Mouse (Mus musculus) left cerebral cortex, adult 9 months (tissue): ENCODE measurements around the gene Ptbp1.
A peak's percentile ranks its signal among the peaks of the same experiment; 100 is the strongest.

Source experiments
- DNase-seq, 2 experiments: peaks; one replicate each; pipeline ENCODE4 v3.0.0; 2022; ENCODE audit warnings: low spot score in 2 of 2

Ptbp1 gene

DNA sequence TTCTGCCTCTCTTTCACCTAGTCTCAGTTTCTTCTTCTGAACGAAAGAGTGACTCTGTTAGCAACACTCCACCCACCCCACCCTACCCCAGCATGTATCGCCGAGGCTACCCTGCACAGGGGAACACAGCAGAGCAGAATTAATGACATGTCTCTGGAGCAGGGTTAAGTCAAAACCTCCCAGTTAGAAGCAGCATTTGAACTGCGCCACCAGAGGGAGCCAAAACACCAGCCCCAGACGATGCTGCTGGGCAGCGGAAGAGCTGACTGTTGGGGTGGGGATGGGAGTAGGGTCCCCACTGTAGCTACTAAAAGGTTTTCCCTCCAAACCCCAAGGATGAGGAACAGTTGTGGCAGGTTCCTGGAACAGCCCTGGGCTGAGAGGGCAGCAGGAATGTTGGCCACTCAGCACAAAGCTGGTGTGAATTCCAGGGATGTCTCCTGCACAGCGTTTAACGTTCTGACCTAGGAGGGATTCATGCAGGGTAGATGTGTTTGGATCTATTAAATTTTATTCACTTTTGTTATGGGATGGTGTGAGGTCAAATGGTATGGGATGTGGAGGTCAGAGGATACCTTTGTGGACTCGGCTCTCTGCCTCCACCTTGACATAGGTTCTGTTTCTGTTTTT lies 19.3 kb upstream of the Ptbp1 start:
- peak in 1 of 2 experiments; percentile 64 for DNase-seq

DNA sequence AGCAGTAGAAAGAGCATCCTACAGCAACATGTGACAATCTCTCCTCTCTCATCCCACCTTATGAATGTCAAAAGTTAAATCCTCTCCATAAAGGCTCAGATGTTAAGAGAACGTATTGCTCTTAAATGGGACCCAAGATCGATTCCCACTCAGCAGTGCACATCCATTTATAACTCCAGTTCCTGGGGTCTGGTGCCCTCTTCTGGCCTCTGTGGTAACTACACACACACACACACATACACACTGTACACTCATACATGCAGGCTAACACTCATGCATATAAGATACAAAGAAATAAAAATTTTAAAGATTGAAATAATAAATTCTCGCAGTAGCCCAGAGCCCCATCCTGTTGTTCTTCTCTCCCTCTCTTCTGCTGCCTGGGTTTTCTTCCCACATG lies 17.3 kb upstream of the Ptbp1 start:
- DNase-seq, result no peak

DNA sequence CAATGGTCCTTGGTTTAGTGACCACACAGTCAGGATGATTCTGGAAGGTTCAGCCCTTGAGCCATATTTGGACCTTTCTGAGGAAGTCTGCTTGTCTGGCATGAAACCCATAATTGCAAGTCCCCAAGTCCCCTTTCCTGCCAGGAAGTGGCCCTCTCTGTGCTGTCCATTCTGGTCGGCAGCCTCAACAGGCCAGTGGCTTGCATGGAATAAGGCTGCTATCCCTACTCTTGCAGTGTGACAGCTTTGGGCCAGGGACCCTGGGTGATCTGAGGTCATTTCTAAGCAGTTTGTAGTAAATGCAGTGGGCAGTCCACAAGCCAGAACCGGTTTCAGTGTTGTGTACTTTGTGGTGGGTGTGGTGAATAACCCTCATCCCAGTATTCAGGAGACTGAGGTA lies 16.1 kb upstream of the Ptbp1 start:
- no peak for DNase-seq

DNA sequence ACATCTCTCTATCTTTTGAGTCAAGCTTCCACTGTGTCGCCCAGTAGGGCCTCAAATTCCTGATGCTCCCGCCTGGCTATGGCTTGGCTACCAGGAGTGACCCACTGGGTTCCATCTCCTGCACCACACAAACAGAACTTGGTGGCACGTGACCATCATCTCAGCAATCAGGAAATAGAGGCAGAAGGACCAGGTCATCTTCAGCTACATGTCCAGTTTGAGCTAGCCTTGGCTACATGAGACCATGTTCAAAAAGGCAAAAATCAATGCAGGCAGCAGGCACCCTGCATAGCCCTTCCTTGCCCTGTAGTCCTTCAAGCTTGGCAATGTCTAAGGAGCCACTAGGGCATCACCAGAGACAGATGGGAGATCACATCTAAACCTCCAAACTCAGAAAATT lies 14.1 kb upstream of the Ptbp1 start:
- no peak for DNase-seq

DNA sequence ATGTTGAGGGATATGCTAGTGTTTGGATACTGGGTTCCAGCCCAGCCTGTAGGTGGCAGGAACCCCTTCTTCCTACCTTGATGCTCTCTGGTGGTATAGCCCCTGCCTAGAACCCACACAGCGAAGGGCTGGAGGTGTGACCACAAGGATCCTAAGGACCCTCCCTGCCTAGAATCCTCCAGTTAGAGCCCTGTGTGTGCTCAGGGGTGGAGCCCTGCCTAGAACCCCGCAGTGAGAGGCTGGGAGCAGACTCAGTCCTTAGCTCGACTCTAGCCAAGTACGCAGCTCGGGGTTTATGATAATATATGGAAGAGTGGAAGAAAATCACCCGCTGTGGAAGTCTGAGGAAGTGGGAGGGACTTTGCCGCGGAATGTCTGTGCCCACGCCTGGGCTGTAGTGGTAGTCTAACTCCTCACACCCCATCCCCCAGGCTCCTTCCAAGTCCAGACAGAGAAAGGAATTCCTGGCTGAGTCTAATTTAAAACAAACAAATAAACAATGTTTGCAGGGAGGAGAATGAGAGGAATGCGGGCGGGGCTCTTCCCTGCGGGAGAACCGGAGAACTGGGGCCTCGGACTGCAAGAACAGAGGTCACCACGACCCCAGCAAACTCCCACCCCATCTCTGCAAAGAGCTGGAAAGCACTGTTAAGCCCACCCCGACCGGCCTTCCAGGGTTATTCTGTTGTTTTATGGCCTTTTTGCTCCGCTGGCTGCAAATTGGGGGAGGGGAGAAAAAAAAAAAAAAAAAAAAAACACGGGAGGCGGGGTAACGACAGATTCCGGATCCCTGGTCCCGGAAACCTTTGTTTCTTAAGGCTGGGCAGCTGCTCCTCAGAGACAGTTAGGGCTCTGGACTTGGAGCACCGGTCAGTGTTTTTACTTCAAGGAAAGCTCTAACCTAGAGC lies 13.3 kb upstream of the Ptbp1 start:
- peak; percentile 60 to 83 for DNase-seq

DNA sequence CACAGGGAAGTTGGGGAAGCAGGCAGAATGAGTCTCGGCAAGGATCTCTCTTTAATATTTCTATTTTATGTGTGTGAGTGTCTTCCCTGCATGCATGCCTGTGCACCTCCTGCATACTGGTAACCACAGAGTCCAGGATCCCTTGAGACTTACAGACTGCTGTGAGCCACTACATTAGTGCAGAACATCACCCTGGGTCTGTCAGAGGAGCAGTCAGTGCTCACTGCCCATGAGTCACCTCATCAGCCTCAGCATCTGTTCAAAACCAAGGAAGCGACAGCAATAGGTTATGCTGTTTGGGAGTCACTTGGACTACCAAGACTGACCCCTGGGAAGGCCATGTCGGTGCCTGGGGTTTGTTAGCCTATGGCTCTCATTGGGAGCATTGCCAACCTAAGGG lies 11.9 kb upstream of the Ptbp1 start:
- no peak for DNase-seq

DNA sequence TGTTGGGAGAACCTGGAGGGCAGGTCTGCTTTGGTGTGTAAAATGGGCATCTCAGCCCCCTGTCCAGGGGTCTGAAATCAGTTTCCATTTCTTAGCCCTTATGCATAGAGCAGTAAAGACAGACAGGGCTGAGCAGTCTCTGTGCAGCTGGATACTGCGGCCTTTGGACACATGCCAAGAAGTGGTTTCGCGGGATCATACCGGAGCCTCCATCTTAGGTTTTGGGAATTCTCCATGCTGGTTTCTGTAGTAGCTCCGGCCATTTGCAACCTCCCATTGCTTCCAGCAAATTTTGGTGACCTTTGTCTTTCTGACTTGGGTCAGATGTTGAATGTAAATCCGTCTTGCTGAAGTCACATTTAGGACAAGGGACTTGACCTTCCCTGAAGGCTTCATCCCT lies 10.8 kb upstream of the Ptbp1 start:
- no peak for DNase-seq

DNA sequence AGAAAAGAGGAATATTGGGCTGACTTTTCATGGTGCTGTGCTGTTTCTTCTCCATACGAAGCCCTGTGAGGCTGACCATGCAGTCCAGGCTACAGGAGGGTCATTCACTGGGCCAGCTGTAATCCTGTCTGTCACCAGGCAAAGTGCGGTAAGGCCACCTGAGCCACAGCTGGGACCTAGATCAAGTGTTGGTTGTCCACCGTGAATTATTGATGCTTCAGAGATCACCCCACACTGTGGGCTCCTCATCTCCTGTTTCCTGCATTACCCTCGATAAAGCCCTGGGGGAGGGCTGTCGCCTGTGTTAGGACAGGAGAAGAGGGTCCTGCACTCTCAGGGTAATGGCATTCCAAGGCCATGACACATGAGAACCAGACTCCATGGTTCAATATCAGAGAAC lies 7.7 kb upstream of the Ptbp1 start:
- DNase-seq, result no peak

DNA sequence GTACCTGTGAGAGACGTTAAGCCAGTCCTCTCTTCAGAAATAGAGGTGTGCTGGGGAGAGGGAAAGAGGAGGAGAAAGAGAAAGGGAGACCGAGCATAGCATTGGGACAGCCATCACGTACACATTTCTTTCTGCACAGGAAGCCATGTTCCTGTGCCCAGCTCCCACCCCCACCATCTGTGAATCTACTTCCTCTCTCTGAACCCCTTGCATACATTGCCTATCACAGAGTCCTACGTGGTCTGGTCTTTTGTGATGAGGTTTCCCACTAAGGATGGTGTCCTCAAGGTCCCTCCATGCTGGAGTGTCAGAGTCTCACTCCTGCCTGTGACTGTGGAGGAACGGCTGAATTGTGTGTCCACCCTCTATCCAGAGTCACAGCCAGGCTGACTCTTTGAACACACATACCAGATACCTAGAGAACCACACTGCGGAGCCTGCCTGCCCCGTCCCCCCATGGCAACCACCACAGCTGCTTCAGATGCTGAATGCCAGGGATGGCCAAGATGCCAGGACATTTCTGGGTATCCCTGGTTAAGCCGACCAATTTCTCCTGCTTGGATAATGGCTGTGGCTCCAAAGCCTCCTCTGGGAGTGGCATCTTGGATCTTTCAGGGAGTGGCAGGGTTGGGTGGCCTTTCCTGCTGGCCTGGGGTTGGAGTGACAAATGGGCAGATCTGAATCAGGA lies 4.1 kb upstream of the Ptbp1 start:
- DNase-seq, result no peak

DNA sequence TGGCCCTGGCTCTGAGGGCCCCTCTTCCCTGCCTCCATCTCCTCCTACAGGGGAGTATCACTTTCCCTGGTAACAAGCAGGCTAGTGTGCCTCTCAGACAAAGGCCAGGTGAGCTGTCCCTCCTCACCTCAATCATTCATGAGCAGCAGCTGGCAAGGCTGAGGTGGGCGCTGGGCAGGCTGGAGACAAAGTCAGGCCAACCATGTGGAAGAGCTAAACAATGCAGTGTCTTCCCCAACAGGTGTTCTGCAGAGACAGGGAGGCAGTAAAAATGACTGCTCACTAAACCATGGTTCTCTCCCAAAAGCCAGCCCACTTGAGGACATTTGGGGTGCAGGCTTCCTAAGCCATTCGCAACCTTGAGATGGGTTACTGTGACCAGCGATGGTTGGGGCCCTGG lies 2.6 kb upstream of the Ptbp1 start:
- no peak for DNase-seq

DNA sequence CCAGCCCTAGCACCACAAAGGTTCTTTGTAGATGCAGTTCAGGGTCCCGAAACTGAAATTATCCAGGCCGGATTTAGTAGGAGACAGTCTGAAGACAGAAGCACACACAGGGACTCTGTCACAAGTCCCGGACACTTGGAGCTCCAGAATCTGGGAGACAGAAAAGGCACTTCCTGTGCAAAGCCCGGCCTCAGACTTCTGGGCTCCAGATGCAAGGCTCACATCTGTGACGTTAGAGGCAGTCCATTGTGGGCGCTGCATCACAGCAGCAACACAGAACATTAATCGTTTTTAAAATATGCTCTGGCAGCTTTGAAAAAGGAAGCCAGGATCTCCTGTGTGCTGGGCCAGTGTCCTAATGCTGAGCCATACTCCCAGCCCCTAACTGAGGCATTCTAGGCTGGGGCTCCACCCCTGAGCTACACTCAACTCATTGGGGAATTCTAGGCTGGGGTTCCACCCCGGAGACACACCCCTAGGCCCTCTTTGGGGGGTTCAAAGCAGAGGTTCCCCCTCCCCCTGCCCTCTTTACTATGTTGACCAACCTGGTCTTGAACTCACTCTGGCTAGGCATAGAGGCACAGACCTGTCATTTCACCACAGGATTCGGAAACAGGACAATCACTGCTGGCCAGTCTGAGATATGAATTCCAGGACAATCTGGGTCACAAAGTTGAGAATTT lies 2.0 kb upstream of the Ptbp1 start:
- no peak for DNase-seq

DNA sequence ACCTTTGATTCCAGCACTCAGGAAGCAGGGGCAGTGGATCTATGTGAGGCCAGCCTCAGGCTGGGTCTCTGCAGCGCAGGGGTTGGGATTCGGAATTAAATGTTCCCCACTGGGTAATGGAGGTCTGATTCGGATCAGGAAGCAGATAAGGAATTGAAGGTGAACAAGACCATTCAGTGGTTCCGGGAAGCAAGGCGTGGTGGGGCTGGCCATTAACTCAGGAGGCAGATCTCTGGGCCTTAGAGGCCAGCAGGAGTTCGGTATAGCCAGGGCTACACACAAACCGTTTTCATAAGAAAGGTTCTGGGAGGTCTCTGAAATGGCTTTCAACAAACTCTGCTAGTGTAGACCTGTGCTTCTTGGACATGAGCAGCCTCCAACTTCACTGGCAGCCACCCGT lies 1.4 kb upstream of the Ptbp1 start:
- no peak for DNase-seq

DNA sequence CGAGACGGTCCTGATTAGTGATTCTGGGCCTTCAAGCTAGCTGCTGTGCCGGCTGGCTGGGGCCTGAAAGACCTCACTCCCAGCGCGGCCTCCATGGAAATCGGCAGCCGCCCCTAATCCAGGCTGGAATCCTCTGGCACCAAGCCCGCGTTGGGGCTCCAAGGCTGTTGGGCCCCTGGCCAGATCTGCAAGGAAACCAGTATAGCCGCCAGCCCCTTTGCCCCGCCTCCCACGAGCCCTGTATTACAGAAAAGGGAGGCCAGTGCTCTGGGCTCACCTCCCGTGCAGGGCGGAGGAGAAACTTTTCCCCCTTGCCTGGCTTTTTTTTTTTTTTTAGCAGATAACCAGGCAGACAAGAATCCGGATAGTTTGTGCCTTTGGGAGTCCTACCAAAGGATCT lies 835 bp upstream of the Ptbp1 start:
- peak; percentile 67 to 86 for DNase-seq

DNA sequence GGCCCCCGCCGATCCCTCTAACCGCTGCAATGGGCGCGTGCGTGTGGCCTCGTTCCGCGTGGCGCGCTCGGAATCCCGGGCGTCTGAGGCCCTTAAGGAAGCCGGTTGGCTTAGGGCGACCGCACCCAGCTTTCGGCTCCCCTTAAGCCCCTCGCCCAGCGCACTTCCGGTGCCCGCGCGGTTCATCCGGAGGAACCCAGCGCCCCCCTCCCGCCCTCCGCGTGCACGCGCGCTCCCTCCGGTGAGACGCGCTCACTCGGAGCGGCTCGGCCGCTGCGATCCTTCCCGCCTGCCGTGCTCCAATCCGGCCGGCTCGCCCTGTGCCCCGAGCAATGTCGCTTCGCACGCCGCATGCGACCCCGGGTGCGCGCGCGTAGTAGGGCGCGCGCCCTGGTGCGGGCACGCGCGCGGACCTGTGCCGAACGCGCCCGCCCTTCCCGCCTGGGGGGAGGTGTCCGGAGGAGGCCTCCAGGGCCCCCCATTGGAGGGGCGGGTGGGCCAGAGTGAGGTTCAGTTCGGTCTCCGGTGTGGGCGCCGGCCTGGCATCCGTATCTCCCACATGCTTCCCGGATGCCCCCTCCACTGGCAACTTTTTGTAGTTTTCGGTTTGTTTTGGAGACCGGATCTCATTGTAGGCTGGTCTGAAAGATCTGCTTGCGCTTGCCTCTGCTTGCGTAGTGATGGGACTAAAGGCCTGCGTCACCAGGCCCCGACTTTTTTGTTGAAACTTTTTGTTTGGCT lies 744 bp downstream of the Ptbp1 start:
- peak in 1 of 2 experiments; percentile 56 for DNase-seq

DNA sequence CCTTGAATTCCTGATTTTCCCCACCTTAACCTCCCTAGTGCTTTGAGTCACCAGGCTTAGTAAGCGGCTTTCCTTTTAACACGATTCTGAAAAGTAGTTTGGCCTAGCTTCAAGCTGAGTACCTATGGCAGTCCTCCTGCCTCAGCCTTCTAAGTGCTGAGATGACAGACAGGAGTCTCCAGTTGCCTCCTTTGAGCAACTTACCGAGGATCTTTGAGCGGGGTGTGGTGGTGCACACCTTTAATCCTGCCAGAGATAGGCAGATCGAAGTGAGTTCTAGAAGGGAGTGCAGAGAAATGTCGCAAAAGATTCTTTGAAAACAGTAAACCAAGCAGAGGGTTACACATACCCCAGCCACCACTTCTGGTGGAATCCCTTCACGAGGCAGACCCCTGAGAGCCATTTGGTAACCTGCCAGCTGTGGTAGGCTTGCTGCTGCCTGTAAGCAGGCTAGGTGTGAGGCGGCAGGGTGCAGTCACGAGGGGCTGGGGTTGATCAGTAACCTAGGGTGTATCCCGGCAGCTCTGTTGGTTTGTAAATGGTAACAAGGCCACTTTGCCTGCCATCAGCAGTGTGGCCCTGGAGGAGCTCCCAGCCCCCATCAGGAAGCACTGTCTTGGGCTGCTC lies 1.4 kb downstream of the Ptbp1 start:
- no peak for DNase-seq

DNA sequence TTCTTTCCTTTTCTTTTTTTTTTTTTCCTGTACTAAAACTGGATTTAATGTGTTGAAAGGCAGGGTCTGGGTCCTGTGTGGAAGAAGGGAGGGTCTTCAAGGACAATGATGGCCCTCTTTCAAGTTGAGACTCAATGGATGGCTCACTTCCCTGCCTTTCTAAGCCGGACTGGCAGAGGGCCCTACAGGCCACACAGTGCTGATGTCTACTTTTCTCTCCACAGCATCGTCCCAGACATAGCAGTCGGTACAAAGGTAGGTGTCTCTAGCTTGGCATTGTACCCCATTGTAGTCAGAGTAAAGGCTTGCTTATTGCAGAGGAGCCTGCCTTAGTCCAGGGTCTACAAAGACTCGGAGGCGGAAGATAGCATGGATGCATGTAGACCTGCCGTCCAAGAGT lies 2.1 kb downstream of the Ptbp1 start:
- no peak for DNase-seq

DNA sequence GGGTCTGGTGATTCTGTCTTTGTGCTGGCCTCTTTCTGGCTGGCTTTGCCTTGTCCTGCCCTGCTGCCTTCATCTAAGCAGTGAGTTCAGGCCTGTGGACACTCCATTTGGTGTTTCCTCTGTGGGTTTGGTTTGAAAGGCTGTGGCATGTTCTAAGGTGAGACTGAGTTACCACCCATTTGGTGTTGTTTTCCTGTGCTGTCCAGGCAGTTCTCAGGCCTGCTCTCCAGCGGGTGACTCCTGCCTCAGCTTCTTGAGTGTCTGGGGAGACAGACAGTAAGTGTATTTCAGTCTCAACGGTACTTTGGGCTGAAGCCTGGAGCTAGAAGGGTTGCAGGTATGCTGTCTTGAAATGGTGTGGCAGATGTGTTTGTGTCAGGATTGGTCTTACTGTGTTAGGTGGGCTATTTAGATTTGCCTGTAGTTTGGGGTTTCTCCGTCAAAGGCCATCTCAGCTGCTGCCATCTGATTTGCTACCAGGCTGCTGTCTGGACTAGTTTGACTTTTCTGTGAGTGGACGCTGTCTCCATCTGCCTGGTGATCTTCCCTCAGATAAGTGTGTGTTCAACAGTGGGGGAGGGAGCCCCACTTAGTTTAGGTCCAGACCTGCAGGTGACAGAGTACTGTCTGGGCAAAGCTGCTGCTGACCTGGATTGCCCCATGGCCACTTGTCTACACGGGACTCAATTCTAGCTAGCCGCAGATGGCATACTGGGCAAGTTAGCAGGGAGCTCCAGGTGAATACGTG lies 2.7 kb downstream of the Ptbp1 start:
- DNase-seq, result no peak

DNA sequence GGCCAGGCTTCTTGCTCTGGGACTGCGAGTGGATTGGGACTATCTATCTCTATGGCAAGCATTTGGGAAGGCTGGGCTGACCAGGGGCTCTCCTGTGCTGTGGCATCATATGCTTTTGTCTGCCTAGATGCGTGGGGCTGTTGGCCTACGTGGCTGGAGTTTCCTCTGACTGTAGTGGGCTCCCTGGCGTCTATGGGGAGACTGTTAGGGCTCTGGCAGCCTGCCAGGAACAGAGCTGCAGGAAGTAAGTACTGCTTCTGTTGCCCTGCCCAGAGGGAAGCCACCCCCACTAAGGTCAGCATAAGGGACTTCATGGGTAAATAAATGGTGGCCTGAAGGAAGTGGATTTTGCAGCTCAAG lies 3.2 kb downstream of the Ptbp1 start:
- DNase-seq, result peak in 1 of 2 experiments; percentile 54

DNA sequence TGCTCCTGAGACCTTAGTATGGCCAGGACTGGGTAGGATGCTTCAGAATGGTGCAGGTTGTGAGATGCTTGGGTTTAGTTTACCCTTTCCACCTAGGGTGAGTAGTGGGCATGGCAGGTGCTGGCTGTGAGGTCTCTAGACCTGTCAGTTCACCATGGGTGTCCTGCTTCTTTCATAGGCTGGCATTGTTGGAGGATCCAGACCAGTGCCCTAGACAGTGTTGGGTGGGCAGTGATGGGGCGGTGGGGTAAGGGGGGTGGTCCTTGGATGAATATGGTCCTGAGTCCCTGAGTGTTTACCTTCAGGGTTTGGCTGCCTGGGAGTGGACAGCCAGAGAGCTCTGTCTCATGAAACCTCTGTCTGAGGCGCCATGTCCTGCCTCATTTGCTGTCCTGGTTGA lies 3.7 kb downstream of the Ptbp1 start:
- DNase-seq, result no peak

DNA sequence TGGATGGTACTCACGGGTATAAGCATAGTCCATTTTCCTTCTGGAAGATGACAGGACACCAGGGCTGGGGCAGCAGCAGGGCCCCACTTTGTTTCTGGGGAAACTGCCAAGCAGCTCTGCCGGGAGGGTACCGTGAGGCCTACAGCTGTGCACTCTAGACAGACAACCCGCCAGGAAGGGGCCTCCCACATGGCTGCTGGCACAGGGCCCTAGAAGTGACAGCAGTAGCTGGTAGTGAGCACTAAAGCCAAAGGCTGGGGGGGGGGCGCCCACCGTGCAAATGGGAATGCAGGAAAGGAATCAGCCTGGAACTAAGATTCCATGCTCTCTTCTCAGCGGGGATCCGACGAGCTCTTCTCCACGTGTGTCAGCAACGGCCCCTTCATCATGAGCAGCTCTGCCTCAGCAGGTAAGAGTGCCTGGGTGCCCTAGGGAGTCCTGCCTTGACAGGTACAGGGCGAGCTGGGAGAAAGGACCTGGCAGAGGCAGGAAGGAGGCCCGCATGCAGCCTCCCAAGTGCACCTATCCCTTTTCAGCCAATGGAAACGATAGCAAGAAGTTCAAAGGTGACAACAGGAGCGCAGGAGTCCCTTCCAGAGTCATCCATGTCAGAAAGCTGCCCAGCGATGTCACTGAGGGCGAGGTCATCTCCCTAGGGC lies 4.3 kb downstream of the Ptbp1 start:
- peak in 1 of 2 experiments; percentile 71 for DNase-seq
